Mouse (Mus musculus): ENCODE measurements at regions not wholly inside any gene's neighbourhood (a gene's known extent, or its start where the extent isn't known, plus 50 kb on each side); places are given as distances from the start of the nearest gene placed in this dataset.

GRCm38 (mm10) chr16:30006826-30007225 lies 57.4 kb upstream of the Hes1 start:
- in situ Hi-C loops (cut with MboI; ENCODE audit: low pct_ligation_motif_present, low pct_unique_long_range_greater_than_20kb, low sequenced_read_pairs): no loop called here
- Histone ChIP-seq H3K36me3 (replicated peaks in 1 of 2; ENCODE audit: control insufficient read depth in 1 of 2, insufficient read depth in 1 of 2, low read length in 1 of 2) (no peaks in the 10 kb centered on the region), H3K9me3 (replicated peaks; ENCODE audit: low read length) (peaks cover 15% of the 10 kb centered on the region), H3K79me2 (replicated peaks; ENCODE audit: control insufficient read depth, extremely low read depth, insufficient read depth, poor library complexity, severe bottlenecking) (no peaks in the 10 kb centered on the region), H3K4me1 (ENCODE audit: control insufficient read depth in 1 of 2, insufficient read depth in 2 of 2) (peaks cover 18 to 29% of the 10 kb centered on the region in 2 experiments), H3K27ac (ENCODE audit: insufficient read depth, low read depth) (no peak overlapping the region), H3K4me2 (ENCODE audit: insufficient read depth, low read depth, poor library complexity, severe bottlenecking) (no peak overlapping the region), H3K9ac (ENCODE audit: insufficient read depth, low read depth) (no peak overlapping the region), H3K4me3 (replicated peaks in 1 of 3; ENCODE audit: low read depth in 2 of 3, low read length in 2 of 3, poor library complexity in 1 of 3) (no peak overlapping the region), H3K27me3 (replicated peaks) (peaks cover 64% of the 10 kb centered on the region)
- no peak for TF ChIP-seq UBTF (IDR thresholded peaks at IDR 0.05; ENCODE audit: low read depth, low read length)
- no peak for TF ChIP-seq SMC3 (IDR thresholded peaks at IDR 0.05; ENCODE audit: low read depth, low read length)
- no peak for TF ChIP-seq ELF1 (IDR thresholded peaks at IDR 0.05; ENCODE audit: low read depth, low read length)
- no peak for TF ChIP-seq EP300 (IDR thresholded peaks at IDR 0.05; ENCODE audit: low read length)
- no peak for TF ChIP-seq MEF2A (IDR thresholded peaks at IDR 0.05; ENCODE audit: borderline replicate concordance, low read depth, low read length)
- TF ChIP-seq MYC (IDR thresholded peaks at IDR 0.05; ENCODE audit: low read depth, low read length): no peak
- no peak for TF ChIP-seq TCF12 (IDR thresholded peaks at IDR 0.05; ENCODE audit: low read depth, low read length)
- TF ChIP-seq ZMIZ1 (IDR thresholded peaks at IDR 0.05; ENCODE audit: low read depth, low read length): no peak
- no peak for TF ChIP-seq HCFC1 (IDR thresholded peaks at IDR 0.05; ENCODE audit: low read depth, low read length)
- TF ChIP-seq CTCF (conservative IDR thresholded peaks at IDR 0.05 in 1 of 2, IDR thresholded peaks at IDR 0.05 in 1 of 2; ENCODE audit: low read depth in 2 of 2, low read length in 2 of 2): no peak
- TF ChIP-seq ZNF384 (IDR thresholded peaks at IDR 0.05; ENCODE audit: low read depth, low read length): no peak
- TF ChIP-seq JUN (IDR thresholded peaks at IDR 0.05; ENCODE audit: insufficient read depth, low read depth, low read length): no peak
- no peak for TF ChIP-seq NRF1 (IDR thresholded peaks at IDR 0.05; ENCODE audit: low read depth, low read length)
- no peak for TF ChIP-seq SIN3A (IDR thresholded peaks at IDR 0.05; ENCODE audit: low read length)
- TF ChIP-seq TBP (conservative IDR thresholded peaks at IDR 0.05; ENCODE audit: low read depth, low read length): no peak
- DNase-seq (ENCODE audit: extremely low read depth): no peak
- dilution Hi-C loops (cut with MboI; ENCODE audit: extremely low pct_ligation_motif_present, extremely low pct_unique_long_range_greater_than_20kb, low sequenced_read_pairs): no loop called here

- Histone ChIP-seq H3K79me2 (replicated peaks; ENCODE audit: control insufficient read depth, extremely low read depth, insufficient read depth, poor library complexity, severe bottlenecking) (no peaks in the 10 kb centered on the region), H3K27me3 (replicated peaks) (peaks cover 65% of the 10 kb centered on the region), H3K9ac (ENCODE audit: insufficient read depth, low read depth) (peak overlapping the region; percentile 59), H3K4me1 (ENCODE audit: control insufficient read depth in 1 of 2, insufficient read depth in 2 of 2) (peaks cover 14 to 22% of the 10 kb centered on the region in 2 experiments), H3K36me3 (replicated peaks in 1 of 2; ENCODE audit: control insufficient read depth in 1 of 2, insufficient read depth in 1 of 2, low read length in 1 of 2) (no peaks in the 10 kb centered on the region), H3K4me2 (ENCODE audit: insufficient read depth, low read depth, poor library complexity, severe bottlenecking) (peak overlapping the region; percentile 89), H3K27ac (ENCODE audit: insufficient read depth, low read depth) (peak overlapping the region; percentile 21), H3K4me3 (replicated peaks in 1 of 3; ENCODE audit: low read depth in 2 of 3, low read length in 2 of 3, poor library complexity in 1 of 3) (peak overlapping the region; percentile 42 to 68 (median 52)), H3K9me3 (replicated peaks; ENCODE audit: low read length) (peaks cover 20% of the 10 kb centered on the region)
- no peak for DNase-seq (ENCODE audit: extremely low read depth)
- dilution Hi-C loops (cut with MboI; ENCODE audit: extremely low pct_ligation_motif_present, extremely low pct_unique_long_range_greater_than_20kb, low sequenced_read_pairs): no loop called here
- in situ Hi-C loops (cut with MboI; ENCODE audit: low pct_ligation_motif_present, low pct_unique_long_range_greater_than_20kb, low sequenced_read_pairs): no loop called here
- TF ChIP-seq ELF1 (IDR thresholded peaks at IDR 0.05; ENCODE audit: low read depth, low read length) (peak; percentile 38; the same call in 1 of the 2 replicates), UBTF (IDR thresholded peaks at IDR 0.05; ENCODE audit: low read depth, low read length) (no peak), ZC3H11A (IDR thresholded peaks at IDR 0.05; ENCODE audit: low read depth, low read length) (no peak), MAZ (IDR thresholded peaks at IDR 0.05; ENCODE audit: low read depth, low read length) (peak; percentile 49; the same call in 1 of the 2 replicates), RAD21 (IDR thresholded peaks at IDR 0.05; ENCODE audit: low read depth, low read length) (no peak), MYC (IDR thresholded peaks at IDR 0.05; ENCODE audit: low read depth, low read length) (no peak), KAT2A (IDR thresholded peaks at IDR 0.05; ENCODE audit: insufficient replicate concordance, low read length) (no peak), MXI1 (IDR thresholded peaks at IDR 0.05; ENCODE audit: low read depth, low read length) (peak; percentile 76), CTCF (conservative IDR thresholded peaks at IDR 0.05 in 1 of 2, IDR thresholded peaks at IDR 0.05 in 1 of 2; ENCODE audit: low read depth in 2 of 2, low read length in 2 of 2) (no peak; a peak in 1 of 4 replicates), USF2 (conservative IDR thresholded peaks at IDR 0.05; ENCODE audit: low read depth, low read length) (no peak), IRF4 (IDR thresholded peaks at IDR 0.05; ENCODE audit: low read depth, low read length) (no peak; the same call in none of the 2 replicates), TBP (conservative IDR thresholded peaks at IDR 0.05; ENCODE audit: low read depth, low read length) (no peak), POLR2A (IDR thresholded peaks at IDR 0.05; ENCODE audit: low read depth, low read length) (peak; percentile 40; the same call in 1 of the 2 replicates), SMC3 (IDR thresholded peaks at IDR 0.05; ENCODE audit: low read depth, low read length) (no peak), CHD2 (IDR thresholded peaks at IDR 0.05; ENCODE audit: low read length) (peak; percentile 65), GABPA (IDR thresholded peaks at IDR 0.05; ENCODE audit: insufficient replicate concordance, low read depth, low read length) (no peak), BHLHE40 (IDR thresholded peaks at IDR 0.05; ENCODE audit: low read depth, low read length) (peak; percentile 20), MAX (IDR thresholded peaks at IDR 0.05; ENCODE audit: low read length) (peak; percentile 12; the same call in 1 of the 2 replicates), E2F4 (IDR thresholded peaks at IDR 0.05; ENCODE audit: insufficient replicate concordance, low read depth, low read length) (no peak), USF1 (IDR thresholded peaks at IDR 0.05; ENCODE audit: low read depth, low read length) (peak; percentile 5; the same call in 1 of the 2 replicates), ZMIZ1 (IDR thresholded peaks at IDR 0.05; ENCODE audit: low read depth, low read length) (no peak), NELFE (IDR thresholded peaks at IDR 0.05; ENCODE audit: low read depth, low read length) (peak; percentile 41; the same call in 1 of the 2 replicates)
Measured at GRCm38 (mm10) chr16:30008451-30009357, 55.5 kb upstream of the Hes1 start.

All from CH12.LX (cell line).